Mouse (Mus musculus): ENCODE data around the gene Cacna2d3.

DNA sequence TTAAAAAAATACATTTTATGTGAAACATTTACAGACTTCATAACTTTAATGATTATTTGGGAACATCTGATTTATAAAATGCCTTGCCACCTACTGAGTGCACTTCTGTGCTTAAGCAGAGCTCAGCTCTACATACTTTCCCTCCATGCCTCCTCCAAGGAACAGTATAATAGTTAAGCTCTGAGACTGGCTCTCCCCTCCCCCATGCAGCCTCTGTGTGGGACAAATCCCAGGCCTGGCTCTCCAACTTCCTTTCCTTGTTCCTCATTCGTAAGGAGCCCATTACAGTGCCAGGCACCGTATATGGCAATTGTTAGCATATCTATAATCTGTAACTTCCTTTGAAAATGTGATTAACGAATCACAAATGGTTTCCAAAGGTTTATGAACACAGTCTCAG, 644.2 kb downstream of the Cacna2d3 start:
- TF ChIP-seq POLR2A (IDR thresholded peaks at IDR 0.05; ENCODE audit: control insufficient read depth, low read depth, low read length) (no peak), CTCF (IDR thresholded peaks at IDR 0.05; ENCODE audit: control insufficient read depth, insufficient read depth, insufficient replicate concordance, low read depth, low read length) (no peak)

Data from testis, adult 2 months (tissue).